Mouse (Mus musculus) activated CD4-positive, CD25-positive, alpha-beta regulatory T cell, adult 4 months (primary cell): ENCODE measurements around the gene Shf. TPM values are rescaled to one million over a fixed set of nuclear protein-coding genes. Genes with fewer than 3 reads are reported as not detected.

Source experiments
- ATAC-seq: one replicate; pipeline ENCODE4 v1.8.0; 2017
- polyA plus RNA-seq, 2 experiments: library from polyadenylated mRNA; unstranded; fragments of 100-300 nt; shearing (Covaris generic); gene quantifications; one replicate each; pipeline ENCODE4 v1.2.1; 2017

Shf gene
- polyA plus RNA-seq, 2 experiments from 2014 or later: 0.33 TPM; not detected in 1

GRCm38 (mm10) chr2:122368081-122368971, 636 bp downstream of the Shf start:
- peak; percentile 10 for ATAC-seq

GRCm38 (mm10) chr2:122367701-122368080, 1.3 kb downstream of the Shf start:
- no peak for ATAC-seq

- ATAC-seq: no peak
These were observed 1.8 kb downstream of the Shf start for GRCm38 (mm10) chr2:122367181-122367580.

GRCm38 (mm10) chr2:122366706-122367105, 2.3 kb downstream of the Shf start:
- ATAC-seq: no peak

- ATAC-seq: no peak
These were observed 2.9 kb downstream of the Shf start for GRCm38 (mm10) chr2:122366039-122366438.

GRCm38 (mm10) chr2:122365244-122365866, 3.6 kb downstream of the Shf start:
- no peak for ATAC-seq

- no peak for ATAC-seq
These were observed 4.5 kb downstream of the Shf start for GRCm38 (mm10) chr2:122364352-122364944.

GRCm38 (mm10) chr2:122362622-122363523, 6.1 kb downstream of the Shf start:
- ATAC-seq: no peak

- ATAC-seq: no peak
These were observed 6.9 kb downstream of the Shf start for GRCm38 (mm10) chr2:122361868-122362621.

- ATAC-seq: peak; percentile 41
These were observed 7.8 kb downstream of the Shf start for GRCm38 (mm10) chr2:122361181-122361580.

- ATAC-seq: no peak
These were observed 8.7 kb downstream of the Shf start for GRCm38 (mm10) chr2:122360310-122360709.

- ATAC-seq: no peak
These were observed 12.8 kb downstream of the Shf start for GRCm38 (mm10) chr2:122356187-122356586.

GRCm38 (mm10) chr2:122355389-122355788, 13.6 kb downstream of the Shf start:
- ATAC-seq: no peak

- ATAC-seq: no peak
These were observed 14.6 kb downstream of the Shf start for GRCm38 (mm10) chr2:122354191-122354929.

GRCm38 (mm10) chr2:122353765-122354164, 15.2 kb downstream of the Shf start:
- no peak for ATAC-seq

- ATAC-seq: no peak
These were observed 16.0 kb downstream of the Shf start for GRCm38 (mm10) chr2:122352992-122353391.

GRCm38 (mm10) chr2:122351931-122352329, 17.0 kb downstream of the Shf start:
- no peak for ATAC-seq

GRCm38 (mm10) chr2:122351156-122351930, 17.6 kb downstream of the Shf start:
- ATAC-seq: no peak

GRCm38 (mm10) chr2:122349136-122349785, 19.7 kb downstream of the Shf start:
- no peak for ATAC-seq
